ENCODE assay signal across 8 mouse cellular contexts in genomic region chrX:162278834-162279708, GRCm38 (mm10).
DNase-seq lines count a peak whose midpoint lies in the region; ATAC-seq lines count a peak whose summit lies in the region.

No protein-coding gene starts in this region.

- no peaks in the 10 kb centered on the region for H3K4me1 ChIP-seq in embryonic facial prominence, embryonic 14.5 days (ENCODE audit: control insufficient read depth, insufficient read depth, low read length)
- H3K4me1 ChIP-seq in hindbrain, embryonic 11.5 days (replicated peaks; ENCODE audit: control insufficient read depth, insufficient read depth, low read length), result no peaks in the 10 kb centered on the region

- no peak overlapping the region for H3K9ac ChIP-seq in embryonic facial prominence, embryonic 14.5 days (ENCODE audit: low read depth, low read length)
- H3K9ac ChIP-seq in hindbrain, embryonic 11.5 days (ENCODE audit: low read depth, low read length), result no peak overlapping the region

- H3K27ac ChIP-seq in embryonic facial prominence, embryonic 14.5 days (replicated peaks; ENCODE audit: low read depth, low read length), result no peak overlapping the region
- H3K27ac ChIP-seq in hindbrain, embryonic 11.5 days (ENCODE audit: low read depth, low read length), result no peak overlapping the region

- intact Hi-C loops in heart, postnatal 25 days (cut with DNase I), result loop anchor here (2.0 to 5.0 kb wide), 2 partner anchors 118 to 312 kb away; no protein-coding TSS in a partner anchor

- DNase-seq in heart, adult 8-10 months (ENCODE audit: low spot score), result peak; percentile 53
- no peak for DNase-seq in heart, postnatal 25 days (ENCODE audit: low spot score)
- peak; percentile 50 for DNase-seq in adrenal gland, postnatal 14 days
- peak; percentile 56 for DNase-seq in embryonic facial prominence, embryonic 14.5 days (ENCODE audit: low spot score)
- DNase-seq in hindbrain, embryonic 11.5 days (ENCODE audit: low spot score), result peak; percentile 78
- peak; percentile 37 for DNase-seq in left cerebral cortex, adult 11 months (ENCODE audit: low spot score)
- DNase-seq in spleen, postnatal 4 days (ENCODE audit: low spot score in 2 of 2), result peak; percentile 42 to 75

- 0 out of 2 replicates have a peak, but pooled peaks have one; percentile 30 for ATAC-seq in embryonic facial prominence, embryonic 14.5 days (ENCODE audit: low read depth)
- ATAC-seq in hindbrain, embryonic 11.5 days (ENCODE audit: low FRiP score), result peak; percentile 45; the same call in 1 of the 2 replicates
- peak; percentile 90 for ATAC-seq in megakaryocyte progenitor cell, adult 5-6 weeks (replicated peaks; ENCODE audit: poor library complexity)

- 50% methylated on average over 14 of the region's 14 CpGs for WGBS in embryonic facial prominence, embryonic 14.5 days
- 56% methylated on average over 14 of the region's 14 CpGs for WGBS in hindbrain, embryonic 11.5 days

- peak overlapping the region; percentile 20; the same call in 1 of the 2 replicates for H3K4me2 ChIP-seq in embryonic facial prominence, embryonic 14.5 days (ENCODE audit: low read depth, low read length)
- no peak overlapping the region for H3K4me2 ChIP-seq in hindbrain, embryonic 11.5 days (replicated peaks; ENCODE audit: low read depth, low read length)

- no peak overlapping the region for H3K4me3 ChIP-seq in embryonic facial prominence, embryonic 14.5 days (ENCODE audit: low read depth, low read length)
- no peak overlapping the region for H3K4me3 ChIP-seq in hindbrain, embryonic 11.5 days (ENCODE audit: low read depth, low read length)

- no peaks in the 10 kb centered on the region; the same call in 1 of the 2 replicates for H3K27me3 ChIP-seq in embryonic facial prominence, embryonic 14.5 days (replicated peaks; ENCODE audit: control insufficient read depth, insufficient read depth, low read length)
- no peaks in the 10 kb centered on the region for H3K27me3 ChIP-seq in hindbrain, embryonic 11.5 days (ENCODE audit: control insufficient read depth, insufficient read depth, low read length)

- H3K9me3 ChIP-seq in embryonic facial prominence, embryonic 14.5 days (ENCODE audit: control insufficient read depth, low read length), result no peaks in the 10 kb centered on the region
- H3K9me3 ChIP-seq in hindbrain, embryonic 11.5 days (ENCODE audit: control insufficient read depth, low read length), result no peaks in the 10 kb centered on the region

- no peaks in the 10 kb centered on the region for H3K36me3 ChIP-seq in embryonic facial prominence, embryonic 14.5 days (ENCODE audit: control insufficient read depth, insufficient read depth, low read length)
- no peaks in the 10 kb centered on the region for H3K36me3 ChIP-seq in hindbrain, embryonic 11.5 days (ENCODE audit: control insufficient read depth, insufficient read depth, low read length)

Comparison
In these comparisons a context has a peak if more than half of its experiments do, and no peak if none do; other contexts are left out.
1. ATAC-seq: peak in every context shown above with its lines; median percentile 90 in megakaryocyte progenitor cell, adult 5-6 weeks; 45 in hindbrain, embryonic 11.5 days; 30 in embryonic facial prominence, embryonic 14.5 days.